Mouse (Mus musculus) T-helper 2 cell (primary cell): ENCODE data around the gene Olfr221.
"Not testable (repeated sequence)": the region's sequence is repeated elsewhere in the genome, so short reads cannot be mapped to it uniquely, and the experiment has no call there.

Experiments
- in situ Hi-C: fragments of 300-600 bp; cut with MboI, MseI; formaldehyde crosslinking; loops from one replicate; pipeline ENCODE4 v1.15.1; 2025; ENCODE audit warnings: high pct_unique_total_duplicates

The Olfr221 gene

GRCm38 (mm10) chr14:52042359-52042758 lies at the start of gene Olfr221:
TSS of gene Olfr221 (minus strand) at chr14:52042459.
- in situ Hi-C loops, result not testable (repeated sequence)

GRCm38 (mm10) chr14:52083083-52083482 lies 40.8 kb upstream of the Olfr221 start:
- in situ Hi-C loops, result no loop called here

DNA sequence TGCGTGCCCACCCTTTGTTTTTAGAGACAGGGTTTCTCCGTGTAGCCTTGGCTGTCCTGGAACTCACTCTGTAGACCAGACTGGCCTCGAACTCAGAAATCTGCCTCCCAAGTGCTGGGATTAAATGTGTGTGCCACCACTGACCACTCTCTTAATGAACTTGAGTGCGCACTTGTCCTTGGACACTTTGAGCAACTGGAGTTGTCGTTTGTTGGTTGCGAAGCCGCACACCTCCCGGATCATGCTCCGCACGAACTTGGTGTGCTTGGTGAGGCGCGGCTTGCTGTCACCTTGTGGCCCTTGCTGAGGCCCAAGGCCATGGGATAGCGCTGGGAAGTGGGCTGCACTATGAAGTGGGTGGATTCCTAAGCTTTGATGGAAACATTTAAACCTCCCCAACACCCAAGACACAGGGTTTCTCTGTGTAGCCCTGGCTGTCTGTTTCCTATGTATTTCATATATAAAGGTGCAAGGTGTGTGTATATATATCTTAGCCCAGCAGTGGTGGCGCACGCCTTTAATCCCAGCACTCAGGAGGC lies 29.4 kb upstream of the Olfr221 start:
- in situ Hi-C loops, result no loop called here

DNA sequence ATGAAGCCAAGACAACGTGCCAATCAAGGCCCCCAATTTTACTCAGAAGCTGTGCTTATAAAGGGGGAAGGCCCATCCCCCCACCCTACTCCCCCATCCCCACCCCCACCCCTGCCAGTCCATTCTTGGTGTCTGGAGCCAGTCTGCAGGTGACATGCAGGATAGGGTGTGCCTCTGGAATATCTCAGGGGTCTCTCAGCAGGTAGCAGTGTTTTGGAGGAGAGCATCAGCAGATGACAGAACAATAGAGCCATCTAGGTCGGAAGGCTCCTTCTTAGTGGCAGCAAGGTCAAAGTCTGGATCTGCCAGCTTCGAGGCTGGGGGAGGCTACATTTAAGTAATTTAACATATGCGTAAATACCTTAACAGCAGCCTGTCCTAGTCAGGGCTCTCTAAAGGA lies 23.9 kb upstream of the Olfr221 start:
- in situ Hi-C loops, result no loop called here

DNA sequence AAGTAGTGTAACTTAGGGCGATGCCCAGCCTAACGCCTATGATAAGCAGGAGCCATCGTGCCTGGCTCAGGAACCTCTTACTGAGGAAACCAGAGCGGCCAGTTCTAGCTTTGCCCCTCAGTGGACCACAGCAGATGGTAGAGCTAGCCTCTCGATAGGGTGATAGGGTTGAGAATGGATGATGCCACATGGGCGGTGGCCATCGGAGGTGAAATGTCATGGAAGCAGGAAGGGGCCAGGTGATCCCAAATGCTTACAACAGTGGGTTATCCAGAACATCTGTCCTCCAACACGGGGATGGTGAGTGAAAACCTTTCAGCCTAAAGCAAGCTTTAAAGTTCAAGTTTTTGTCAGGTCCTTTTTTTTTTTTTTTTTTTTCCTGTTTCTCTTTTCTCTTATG lies 19.5 kb upstream of the Olfr221 start:
- in situ Hi-C loops, result no loop called here

- in situ Hi-C loops, result no loop called here
Observed at GRCm38 (mm10) chr14:52060800-52061199, 18.5 kb upstream of the Olfr221 start.

- in situ Hi-C loops, result no loop called here
Observed at GRCm38 (mm10) chr14:52059982-52060381, 17.7 kb upstream of the Olfr221 start.

GRCm38 (mm10) chr14:52052720-52053119 lies 10.5 kb upstream of the Olfr221 start:
- in situ Hi-C loops, result not testable (repeated sequence)

- in situ Hi-C loops, result no loop called here
Observed at GRCm38 (mm10) chr14:52045966-52046565, 3.8 kb upstream of the Olfr221 start.

GRCm38 (mm10) chr14:52044901-52045678 lies 2.8 kb upstream of the Olfr221 start:
- in situ Hi-C loops, result no loop called here

DNA sequence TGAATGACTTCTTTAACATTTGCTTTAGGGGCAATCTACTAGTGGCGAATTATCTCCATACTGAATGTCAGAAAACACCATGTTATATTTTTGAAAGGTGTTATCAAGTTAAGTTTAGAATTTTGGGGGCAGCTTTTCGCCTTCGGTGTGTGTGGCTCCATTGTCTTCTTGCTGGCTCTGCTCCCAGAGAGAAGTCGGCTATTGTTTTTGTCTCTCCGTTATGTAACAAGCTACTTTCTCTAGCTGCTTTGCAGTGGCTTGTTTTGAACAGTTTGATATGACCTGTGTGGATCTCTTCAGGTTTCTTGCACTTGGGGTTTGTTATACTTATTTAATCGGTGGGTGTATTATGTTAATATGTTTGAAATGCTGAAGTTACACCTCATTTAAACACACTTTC lies 1.2 kb upstream of the Olfr221 start:
- in situ Hi-C loops, result no loop called here

DNA sequence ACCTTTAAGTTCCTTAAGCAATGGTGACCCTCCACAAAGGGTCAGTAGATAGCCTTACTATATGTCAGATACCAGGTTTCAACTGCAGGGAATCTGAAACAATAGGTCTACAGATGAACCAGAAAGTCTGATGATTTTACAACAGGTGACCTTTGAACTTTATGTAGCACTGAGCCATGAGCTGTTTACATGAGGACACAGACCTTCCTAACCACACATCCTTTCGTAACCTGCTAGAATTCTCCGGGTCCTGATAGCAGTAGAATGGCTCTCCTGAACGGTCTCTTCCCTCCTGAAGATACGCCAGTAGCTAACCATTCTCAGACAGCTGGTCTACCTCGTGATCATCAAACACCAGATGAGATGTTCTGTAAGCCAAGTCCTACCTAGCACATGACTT lies 2.9 kb downstream of the Olfr221 start:
- in situ Hi-C loops, result no loop called here

DNA sequence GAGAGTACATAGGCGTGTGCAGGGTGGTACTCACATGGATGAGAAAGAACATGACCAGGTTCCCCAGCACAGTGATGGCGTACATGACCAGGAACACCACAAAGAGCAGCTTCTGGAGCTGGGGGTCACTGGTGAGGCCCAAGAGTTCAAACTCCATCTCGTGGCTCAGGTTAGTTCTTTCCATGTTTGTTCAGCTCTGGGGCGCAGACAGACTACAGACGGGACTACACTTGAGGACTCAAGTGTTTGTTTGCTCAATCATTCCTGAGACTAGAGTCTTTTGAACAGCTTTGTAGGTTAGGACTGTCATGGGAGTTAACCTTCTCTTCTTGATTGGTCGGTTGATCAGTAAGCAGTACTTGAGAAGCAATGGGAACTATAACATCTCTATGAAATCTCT lies 6.3 kb downstream of the Olfr221 start:
- in situ Hi-C loops, result no loop called here

- in situ Hi-C loops, result no loop called here
Observed at GRCm38 (mm10) chr14:52026342-52026741, 15.9 kb downstream of the Olfr221 start.

DNA sequence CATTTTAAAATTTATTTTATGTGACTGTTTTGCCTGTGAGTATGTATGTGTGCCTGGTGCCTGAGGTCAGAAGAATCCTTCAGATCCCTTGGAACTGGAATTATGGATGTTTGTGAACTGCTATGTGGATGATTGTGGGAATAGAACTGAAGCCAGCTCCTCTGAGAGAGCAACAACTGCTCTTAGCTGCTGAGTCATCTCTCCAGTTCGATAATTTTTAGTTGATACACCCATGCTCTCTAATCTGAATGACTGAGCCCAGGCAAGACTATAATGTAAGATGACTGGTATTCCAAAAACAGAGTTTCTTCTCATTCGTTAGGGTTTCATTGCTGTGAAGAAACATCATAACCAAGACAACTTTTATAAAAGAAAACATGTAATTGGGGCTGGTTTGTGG lies 18.1 kb downstream of the Olfr221 start:
- in situ Hi-C loops, result no loop called here

- in situ Hi-C loops, result no loop called here
Observed at GRCm38 (mm10) chr14:52022709-52023459, 19.4 kb downstream of the Olfr221 start.

GRCm38 (mm10) chr14:52022244-52022708 lies 20.0 kb downstream of the Olfr221 start:
- in situ Hi-C loops, result no loop called here

- in situ Hi-C loops, result no loop called here
Observed at GRCm38 (mm10) chr14:52021568-52022212, 20.6 kb downstream of the Olfr221 start.

DNA sequence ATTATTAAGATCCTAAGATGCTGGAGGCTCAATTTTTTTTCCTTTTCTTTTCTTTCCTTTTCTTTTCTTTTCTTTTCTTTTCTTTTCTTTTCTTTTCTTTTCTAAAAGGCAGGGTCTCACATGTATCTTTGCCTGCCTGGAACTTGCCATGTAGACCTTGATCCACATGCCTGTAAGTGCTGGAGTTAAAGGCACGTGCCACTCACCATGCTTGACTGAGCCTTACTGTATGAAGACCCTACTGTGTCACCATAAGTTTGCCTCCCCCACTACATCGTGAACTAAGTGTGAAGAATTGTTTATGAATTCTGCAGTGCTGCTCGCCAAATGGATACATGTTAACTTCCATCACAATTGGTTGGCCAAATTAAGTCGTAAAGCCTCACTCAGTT lies 21.1 kb downstream of the Olfr221 start:
- in situ Hi-C loops, result no loop called here

DNA sequence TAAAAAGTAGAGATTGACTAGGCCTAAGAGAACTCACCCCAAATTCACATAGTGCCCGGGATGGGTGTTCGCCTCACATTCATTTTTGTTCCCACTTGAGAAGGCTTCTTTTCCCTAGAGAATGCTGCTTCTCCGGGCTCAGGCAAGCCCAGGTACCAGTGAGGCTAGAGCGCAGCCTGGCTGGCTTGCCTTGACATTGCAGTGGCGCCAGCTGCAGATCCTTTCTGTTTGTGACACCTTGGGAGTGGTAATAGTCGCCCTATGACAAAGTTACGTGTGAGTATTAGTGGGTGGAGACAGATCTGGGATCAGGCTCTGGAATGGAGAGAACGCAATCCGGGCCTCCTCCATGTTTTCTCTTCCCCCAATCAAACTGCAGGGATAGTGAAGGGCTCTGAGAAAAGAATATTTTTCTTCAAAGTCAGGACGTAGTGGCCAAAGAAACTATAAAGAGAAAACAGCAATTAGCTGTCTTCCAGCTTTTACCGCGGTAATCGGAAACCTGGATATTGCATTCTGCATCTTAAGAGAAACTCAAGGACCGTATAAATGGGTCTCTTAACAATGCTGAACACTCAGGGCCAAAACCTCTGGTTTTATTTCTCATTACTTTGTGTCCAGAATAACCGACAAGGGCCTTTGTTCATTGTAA lies 21.6 kb downstream of the Olfr221 start, which contains the start of gene Zfp219:
Gene Zfp219 (minus strand): TSS at position 248 of the 652 bp plus-strand sequence.
- in situ Hi-C loops, result no loop called here
